Mouse (Mus musculus) retina, embryonic 14.5 days (tissue): ENCODE measurements around the gene Lbh.

ENCODE experiments used
- DNase-seq: peaks from one replicate; pipeline ENCODE4 v3.0.0-alpha.2; 2015; ENCODE audit warnings: low spot score

Lbh gene

DNA sequence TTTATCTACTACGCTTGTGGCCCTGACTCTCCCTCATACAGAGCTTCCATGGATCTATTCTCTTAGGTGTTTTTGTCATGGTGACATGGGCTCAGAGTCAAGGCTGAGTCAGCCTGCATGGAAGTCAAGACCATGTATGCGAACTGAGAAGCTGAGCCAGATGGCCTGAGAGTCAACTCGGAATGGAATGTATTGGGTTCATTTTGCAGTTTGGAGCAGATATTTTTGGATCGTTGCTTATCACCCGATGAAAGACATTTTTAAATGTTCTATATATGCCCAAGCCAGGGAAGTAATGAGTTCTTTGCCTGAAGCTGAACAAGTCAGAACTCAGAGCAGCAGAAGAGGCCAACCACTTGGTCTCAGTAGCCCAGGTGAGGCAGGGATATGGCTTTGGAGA, 54.9 kb downstream of the Lbh start:
- no peak for DNase-seq

DNA sequence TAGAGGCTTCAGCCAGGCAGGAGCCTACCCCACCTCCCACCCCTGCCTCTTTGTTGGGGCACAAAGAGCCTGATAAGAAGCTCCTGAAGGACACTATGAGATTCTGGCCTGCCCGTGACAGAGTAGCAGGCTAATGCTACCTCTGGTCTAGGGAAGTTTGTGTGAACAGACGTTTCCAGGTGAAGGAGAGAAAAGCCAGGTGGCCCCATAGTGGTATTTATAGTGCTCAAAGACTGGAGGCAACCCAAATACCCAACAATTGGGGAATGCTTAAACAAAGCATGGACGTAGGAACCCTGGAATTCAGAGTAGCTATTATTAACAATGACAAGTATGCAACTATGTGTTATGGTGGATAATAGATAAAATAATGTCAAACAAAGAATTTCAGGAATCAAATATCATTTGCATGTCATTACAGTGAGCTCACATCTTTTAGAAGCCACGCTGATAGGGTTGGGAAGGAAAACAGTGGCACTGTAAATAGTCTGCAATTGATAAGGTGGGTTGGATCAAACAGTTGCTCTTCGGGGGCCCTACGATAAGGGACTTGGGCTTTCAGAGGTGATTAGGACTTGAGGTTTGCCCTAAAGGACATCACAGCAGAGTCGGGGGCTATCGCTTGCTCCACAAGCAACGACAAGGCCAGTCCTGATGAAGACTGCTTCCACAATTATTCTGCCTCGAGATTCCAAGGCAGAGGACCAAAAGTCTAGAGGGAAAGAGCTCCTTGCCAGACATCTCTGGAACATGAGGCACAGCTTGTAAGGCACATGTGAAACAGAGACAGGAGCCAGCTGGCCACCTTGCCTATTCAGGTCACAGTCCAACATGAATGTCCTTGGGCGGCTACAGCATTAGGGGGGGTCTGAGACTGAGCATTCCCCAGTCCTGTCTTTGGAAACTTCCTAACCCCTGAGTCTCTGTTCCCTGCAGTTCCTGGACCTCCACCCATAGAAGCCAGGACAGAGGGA, 58.4 kb downstream of the Lbh start:
- DNase-seq, result no peak

DNA sequence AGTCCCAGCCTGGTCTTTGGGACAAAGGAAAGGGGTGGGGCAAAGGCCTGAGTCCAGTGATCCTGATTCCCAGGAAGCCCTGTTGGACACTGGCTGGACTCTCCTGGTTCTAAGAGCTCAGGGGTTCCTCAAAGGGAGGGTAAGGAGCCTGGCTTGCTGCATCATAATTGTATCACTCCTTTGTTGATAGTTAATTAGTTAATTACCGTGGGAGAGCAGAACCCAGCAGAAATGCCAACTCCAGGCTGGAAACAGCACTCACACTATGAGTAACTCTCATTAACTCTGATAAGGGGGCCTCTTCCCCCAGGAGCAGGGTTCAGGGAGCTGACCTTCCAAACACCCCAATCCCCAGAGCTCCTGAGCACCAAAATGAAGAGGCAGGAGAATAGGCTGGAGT, 59.5 kb downstream of the Lbh start:
- DNase-seq, result peak; percentile 33

GRCm38 (mm10) chr17:72982156-72982555, 64.1 kb downstream of the Lbh start:
- no peak for DNase-seq

GRCm38 (mm10) chr17:72983471-72983870, 65.4 kb downstream of the Lbh start:
- no peak for DNase-seq

DNA sequence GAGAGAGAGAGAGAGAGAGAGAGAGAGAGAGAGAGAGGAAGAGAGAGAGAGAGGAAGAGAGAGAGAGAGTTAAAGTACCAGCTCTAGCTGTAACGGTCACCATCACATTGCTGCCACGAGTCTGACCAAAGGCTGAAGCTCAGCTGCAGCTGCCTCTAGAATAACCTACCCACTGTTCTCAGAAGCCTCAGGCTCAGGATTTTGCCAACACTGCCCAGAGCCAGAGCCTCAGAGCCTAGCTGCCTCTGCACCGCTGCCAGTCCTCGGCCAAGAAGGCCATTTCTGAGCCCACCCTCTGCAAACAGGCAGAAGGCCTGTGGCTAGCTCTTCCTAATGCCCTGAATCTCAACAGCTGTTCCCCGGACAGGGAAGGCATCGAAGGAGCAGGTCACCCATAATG, 70.9 kb downstream of the Lbh start:
- DNase-seq, result no peak
